Mouse (Mus musculus): ENCODE measurements around the gene Aasdh. TPM values are rescaled to one million over a fixed set of nuclear protein-coding genes. Genes with fewer than 3 reads are reported as not detected.

Aasdh gene
- polyA plus RNA-seq, 1 experiment: 15.1 TPM

- Histone ChIP-seq H3K36me3 (ENCODE audit: control insufficient read depth, insufficient read depth, low read length) (peaks cover 2% of the 10 kb centered on the region), H3K27ac (ENCODE audit: insufficient read depth, low read depth, low read length) (no peak overlapping the region), H3K4me3 (ENCODE audit: insufficient read depth, low read depth, low read length) (no peak overlapping the region), H3K4me1 (ENCODE audit: control insufficient read depth, insufficient read depth, low read length) (no peaks in the 10 kb centered on the region), H3K27me3 (replicated peaks; ENCODE audit: control insufficient read depth, insufficient read depth, low read length) (no peaks in the 10 kb centered on the region)
- no peak for DNase-seq
- TF ChIP-seq CTCF (conservative IDR thresholded peaks at IDR 0.05; ENCODE audit: insufficient read depth, insufficient read length, low read depth, low read length): no peak
- TF ChIP-seq POLR2A (IDR thresholded peaks at IDR 0.05; ENCODE audit: low read depth, low read length): no peak
- 75% methylated on average over 1 of the region's 1 CpGs for WGBS
Measured at GRCm38 (mm10) chr5:76884107-76884506, 21.2 kb downstream of the Aasdh start.

- Histone ChIP-seq H3K4me1 (ENCODE audit: control insufficient read depth, insufficient read depth, low read length) (no peaks in the 10 kb centered on the region), H3K4me3 (ENCODE audit: insufficient read depth, low read depth, low read length) (no peak overlapping the region), H3K27me3 (replicated peaks; ENCODE audit: control insufficient read depth, insufficient read depth, low read length) (no peaks in the 10 kb centered on the region), H3K36me3 (ENCODE audit: control insufficient read depth, insufficient read depth, low read length) (no peaks in the 10 kb centered on the region), H3K27ac (ENCODE audit: insufficient read depth, low read depth, low read length) (no peak overlapping the region)
- DNase-seq: no peak
- TF ChIP-seq CTCF (conservative IDR thresholded peaks at IDR 0.05; ENCODE audit: insufficient read depth, insufficient read length, low read depth, low read length): no peak
- no peak for TF ChIP-seq POLR2A (IDR thresholded peaks at IDR 0.05; ENCODE audit: low read depth, low read length)
- 83% methylated on average over 25 of the region's 25 CpGs for WGBS
Measured at GRCm38 (mm10) chr5:76876106-76876758, 29.1 kb downstream of the Aasdh start.

- Histone ChIP-seq H3K27me3 (replicated peaks; ENCODE audit: control insufficient read depth, insufficient read depth, low read length) (no peaks in the 10 kb centered on the region), H3K36me3 (ENCODE audit: control insufficient read depth, insufficient read depth, low read length) (no peaks in the 10 kb centered on the region), H3K4me3 (ENCODE audit: insufficient read depth, low read depth, low read length) (peak overlapping the region; percentile 32; the same call in 1 of the 2 replicates), H3K4me1 (ENCODE audit: control insufficient read depth, insufficient read depth, low read length) (no peaks in the 10 kb centered on the region), H3K27ac (ENCODE audit: insufficient read depth, low read depth, low read length) (no peak overlapping the region)
- 43% methylated on average over 6 of the region's 6 CpGs for WGBS
- no peak for DNase-seq
- TF ChIP-seq POLR2A (IDR thresholded peaks at IDR 0.05; ENCODE audit: low read depth, low read length) (no peak), CTCF (conservative IDR thresholded peaks at IDR 0.05; ENCODE audit: insufficient read depth, insufficient read length, low read depth, low read length) (no peak)
Measured at GRCm38 (mm10) chr5:76869553-76869952, 35.8 kb downstream of the Aasdh start.

- DNase-seq: peak; percentile 46
- Histone ChIP-seq H3K27me3 (replicated peaks; ENCODE audit: control insufficient read depth, insufficient read depth, low read length) (no peaks in the 10 kb centered on the region), H3K36me3 (ENCODE audit: control insufficient read depth, insufficient read depth, low read length) (no peaks in the 10 kb centered on the region), H3K4me3 (ENCODE audit: insufficient read depth, low read depth, low read length) (peak overlapping the region; percentile 32), H3K4me1 (ENCODE audit: control insufficient read depth, insufficient read depth, low read length) (no peaks in the 10 kb centered on the region), H3K27ac (ENCODE audit: insufficient read depth, low read depth, low read length) (no peak overlapping the region)
- WGBS: 20% methylated on average over 16 of the region's 16 CpGs
- TF ChIP-seq POLR2A (IDR thresholded peaks at IDR 0.05; ENCODE audit: low read depth, low read length) (no peak), CTCF (conservative IDR thresholded peaks at IDR 0.05; ENCODE audit: insufficient read depth, insufficient read length, low read depth, low read length) (no peak)
Measured at GRCm38 (mm10) chr5:76868693-76869286, 36.5 kb downstream of the Aasdh start.

- H3K27me3 ChIP-seq (replicated peaks; ENCODE audit: control insufficient read depth, insufficient read depth, low read length): no peaks in the 10 kb centered on the region
- no peaks in the 10 kb centered on the region for H3K4me1 ChIP-seq (ENCODE audit: control insufficient read depth, insufficient read depth, low read length)
- H3K27ac ChIP-seq (ENCODE audit: insufficient read depth, low read depth, low read length): no peak overlapping the region
- no peak for DNase-seq
- TF ChIP-seq CTCF (conservative IDR thresholded peaks at IDR 0.05; ENCODE audit: insufficient read depth, insufficient read length, low read depth, low read length) (no peak), POLR2A (IDR thresholded peaks at IDR 0.05; ENCODE audit: low read depth, low read length) (no peak)
- no peaks in the 10 kb centered on the region for H3K36me3 ChIP-seq (ENCODE audit: control insufficient read depth, insufficient read depth, low read length)
- WGBS: 78% methylated on average over 8 of the region's 8 CpGs
- H3K4me3 ChIP-seq (ENCODE audit: insufficient read depth, low read depth, low read length): no peak overlapping the region
Measured at GRCm38 (mm10) chr5:76866819-76867218, 38.5 kb downstream of the Aasdh start.

- H3K4me1 ChIP-seq (ENCODE audit: control insufficient read depth, insufficient read depth, low read length): no peaks in the 10 kb centered on the region
- H3K36me3 ChIP-seq (ENCODE audit: control insufficient read depth, insufficient read depth, low read length): no peaks in the 10 kb centered on the region
- WGBS: 89% methylated on average over 13 of the region's 13 CpGs
- no peak for TF ChIP-seq CTCF (conservative IDR thresholded peaks at IDR 0.05; ENCODE audit: insufficient read depth, insufficient read length, low read depth, low read length)
- TF ChIP-seq POLR2A (IDR thresholded peaks at IDR 0.05; ENCODE audit: low read depth, low read length): no peak
- no peak overlapping the region for H3K4me3 ChIP-seq (ENCODE audit: insufficient read depth, low read depth, low read length)
- no peak overlapping the region for H3K27ac ChIP-seq (ENCODE audit: insufficient read depth, low read depth, low read length)
- H3K27me3 ChIP-seq (replicated peaks; ENCODE audit: control insufficient read depth, insufficient read depth, low read length): peaks cover 2% of the 10 kb centered on the region; the same call in 1 of the 2 replicates
- no peak for DNase-seq
Measured at GRCm38 (mm10) chr5:76858444-76858843, 46.9 kb downstream of the Aasdh start.

All from kidney, adult 2 months (tissue).